Mouse (Mus musculus) CH12.LX (cell line): Measurements from ENCODE around the gene Gm10184. TPM values are rescaled to one million over a fixed set of nuclear protein-coding genes. Genes with fewer than 3 reads are reported as not detected.

Experiments
- DNase-seq: peaks from one replicate; pipeline ENCODE4 v3.0.0-alpha.2; 2013; ENCODE audit errors: extremely low read depth
- H3K27ac ChIP-seq: 2 replicates; pipeline ENCODE4 v1.5.1; 2012; ENCODE audit warnings: low read depth, mild to moderate bottlenecking, control low read depth, moderate library complexity; ENCODE audit not compliant: insufficient read depth
- H3K27me3 ChIP-seq: replicated peaks from 2 replicates; pipeline ENCODE3; 2012; ENCODE audit warnings: inconsistent platforms
- H3K36me3 ChIP-seq, 2 experiments: replicated peaks in 1 of 2; 2 replicates each; pipeline versions ENCODE3 to v1.6.1; 2012; ENCODE audit warnings: inconsistent platforms in 1 of 2, low read length in 1 of 2, mild to moderate bottlenecking in 1 of 2, mixed read lengths in 1 of 2, moderate library complexity in 1 of 2; ENCODE audit not compliant: control insufficient read depth in 1 of 2, insufficient read depth in 1 of 2
- H3K4me1 ChIP-seq, 2 experiments: 2 replicates each; pipeline ENCODE4 v1.6.1; 2012; ENCODE audit warnings: inconsistent platforms in 1 of 2, moderate library complexity in 1 of 2; ENCODE audit not compliant: insufficient read depth in 2 of 2, control insufficient read depth in 1 of 2
- H3K4me2 ChIP-seq: 2 replicates; pipeline ENCODE4 v1.6.1; 2012; ENCODE audit warnings: low read depth, mild to moderate bottlenecking, control low read depth; ENCODE audit not compliant: poor library complexity, insufficient read depth, severe bottlenecking
- H3K4me3 ChIP-seq, 3 experiments: fragments of 150-350 bp in 1 of 3; sonication (generic) in 1 of 3; replicated peaks in 1 of 3; 2 replicates each; pipeline versions ENCODE3 to v1.5.1; 2011 to 2012; ENCODE audit warnings: low read depth in 2 of 3, low read length in 2 of 3, mild to moderate bottlenecking in 2 of 3, moderate library complexity in 2 of 3, control low read depth in 1 of 3, improper control_type of control experiment in 1 of 3, inconsistent platforms in 1 of 3, mixed read lengths in 1 of 3; ENCODE audit not compliant: poor library complexity in 1 of 3
- H3K79me2 ChIP-seq: replicated peaks from 2 replicates; pipeline ENCODE4 v1.6.1; 2012; ENCODE audit warnings: mild to moderate bottlenecking, moderate library complexity; ENCODE audit not compliant: control insufficient read depth, poor library complexity, insufficient read depth, severe bottlenecking; ENCODE audit errors: extremely low read depth
- H3K9ac ChIP-seq: 2 replicates; pipeline ENCODE4 v1.6.1; 2012; ENCODE audit warnings: low read depth, mild to moderate bottlenecking, control low read depth, moderate library complexity; ENCODE audit not compliant: insufficient read depth
- H3K9me3 ChIP-seq: replicated peaks from 2 replicates; pipeline ENCODE3; 2012; ENCODE audit warnings: low read length, inconsistent platforms, mixed read lengths
- BHLHE40 ChIP-seq: IDR thresholded peaks from 2 replicates; pipeline ENCODE4 v1.6.1; 2011; ENCODE audit warnings: mild to moderate bottlenecking, low read depth, low read length, improper control_type of control experiment
- CHD1 ChIP-seq: IDR thresholded peaks from 2 replicates; pipeline ENCODE4 v1.6.1; 2012; ENCODE audit warnings: low read depth, low read length, improper control_type of control experiment, inconsistent platforms
- CTCF ChIP-seq, 2 experiments: IDR thresholded peaks in 1 of 2; conservative IDR thresholded peaks in 1 of 2; 2 replicates each; pipeline ENCODE4 v1.5.1; 2011 to 2012; ENCODE audit warnings: low read depth in 2 of 2, low read length in 2 of 2, improper control_type of control experiment in 1 of 2, inconsistent platforms in 1 of 2, mild to moderate bottlenecking in 1 of 2, moderate library complexity in 1 of 2
- ETS1 ChIP-seq: conservative IDR thresholded peaks from 2 replicates; pipeline ENCODE4 v1.6.1; 2012; ENCODE audit warnings: low read depth, mild to moderate bottlenecking, inconsistent platforms, low read length, improper control_type of control experiment, moderate library complexity
- HCFC1 ChIP-seq: IDR thresholded peaks from 2 replicates; pipeline ENCODE4 v1.6.1; 2012; ENCODE audit warnings: low read depth, mild to moderate bottlenecking, inconsistent platforms, low read length, improper control_type of control experiment
- JUN ChIP-seq: IDR thresholded peaks from 2 replicates; pipeline ENCODE4 v1.6.1; 2011; ENCODE audit warnings: low read depth, mild to moderate bottlenecking, low read length, improper control_type of control experiment, moderate library complexity; ENCODE audit not compliant: insufficient read depth
- KAT2A ChIP-seq: IDR thresholded peaks from 2 replicates; pipeline ENCODE4 v1.6.1; 2012; ENCODE audit warnings: low read length, improper control_type of control experiment, inconsistent platforms; ENCODE audit not compliant: insufficient replicate concordance
- MAFK ChIP-seq: IDR thresholded peaks from 2 replicates; pipeline ENCODE4 v1.6.1; 2011; ENCODE audit warnings: low read length, improper control_type of control experiment; ENCODE audit not compliant: insufficient replicate concordance
- MAX ChIP-seq: IDR thresholded peaks from 2 replicates; pipeline ENCODE4 v1.6.1; 2011; ENCODE audit warnings: low read length, improper control_type of control experiment
- MYC ChIP-seq: IDR thresholded peaks from 2 replicates; pipeline ENCODE4 v1.6.1; 2011; ENCODE audit warnings: low read depth, mild to moderate bottlenecking, improper control_type of control experiment, low read length
- NELFE ChIP-seq: IDR thresholded peaks from 2 replicates; pipeline ENCODE4 v1.6.1; 2011; ENCODE audit warnings: low read depth, low read length, improper control_type of control experiment
- NRF1 ChIP-seq: IDR thresholded peaks from 2 replicates; pipeline ENCODE4 v1.6.1; 2014; ENCODE audit warnings: low read depth, mild to moderate bottlenecking, inconsistent platforms, low read length, improper control_type of control experiment, moderate library complexity
- POLR2A ChIP-seq: IDR thresholded peaks from 2 replicates; pipeline ENCODE4 v1.6.1; 2011; ENCODE audit warnings: low read depth, mild to moderate bottlenecking, improper control_type of control experiment, low read length
- RAD21 ChIP-seq: IDR thresholded peaks from 2 replicates; pipeline ENCODE4 v1.6.1; 2011; ENCODE audit warnings: low read depth, mild to moderate bottlenecking, low read length, improper control_type of control experiment, moderate library complexity
- RCOR1 ChIP-seq: conservative IDR thresholded peaks from 2 replicates; pipeline ENCODE4 v1.6.1; 2012; ENCODE audit warnings: low read depth, mild to moderate bottlenecking, inconsistent platforms, low read length, improper control_type of control experiment
- SMC3 ChIP-seq: IDR thresholded peaks from 2 replicates; pipeline ENCODE4 v1.6.1; 2011; ENCODE audit warnings: low read depth, low read length, improper control_type of control experiment
- UBTF ChIP-seq: IDR thresholded peaks from 2 replicates; pipeline ENCODE4 v1.6.1; 2012; ENCODE audit warnings: low read depth, mild to moderate bottlenecking, inconsistent platforms, low read length, improper control_type of control experiment, moderate library complexity
- USF2 ChIP-seq: conservative IDR thresholded peaks from 2 replicates; pipeline ENCODE4 v1.6.1; 2011; ENCODE audit warnings: low read depth, low read length, improper control_type of control experiment
- ZKSCAN1 ChIP-seq: IDR thresholded peaks from 2 replicates; pipeline ENCODE4 v1.6.1; 2012; ENCODE audit warnings: low read depth, inconsistent platforms, low read length, improper control_type of control experiment, borderline replicate concordance
- ZMIZ1 ChIP-seq: IDR thresholded peaks from 2 replicates; pipeline ENCODE4 v1.6.1; 2012; ENCODE audit warnings: low read depth, mild to moderate bottlenecking, inconsistent platforms, low read length, improper control_type of control experiment
- ZNF384 ChIP-seq: IDR thresholded peaks from 2 replicates; pipeline ENCODE4 v1.6.1; 2012; ENCODE audit warnings: low read depth, low read length, improper control_type of control experiment, inconsistent platforms
- dilution Hi-C: fragments of 300-500 bp; cut with MboI; formaldehyde crosslinking; loops from 2 replicates; pipeline ENCODE4 v1.14.3; 2020; ENCODE audit warnings: low sequenced_read_pairs; ENCODE audit not compliant: extremely low pct_unique_long_range_greater_than_20kb, extremely low pct_ligation_motif_present
- in situ Hi-C: fragments of 300-500 bp; cut with MboI; formaldehyde crosslinking; loops from 3 replicates; pipeline ENCODE4 v1.14.3; 2019; ENCODE audit warnings: low sequenced_read_pairs, low pct_ligation_motif_present, low pct_unique_long_range_greater_than_20kb, mixed read lengths
- polyA plus RNA-seq: library from polyadenylated mRNA; unstranded; fragments of >175 nt; gene quantifications from 2 replicates; pipeline ENCODE4 v1.2.1, GENCODE M21; 2012; ENCODE audit warnings: low read depth; ENCODE audit not compliant: insufficient read length
- total RNA-seq, 2 experiments: library from RNA; depleted of rRNA; stranded (reverse); fragments of 300-350 nt in 1 of 2; fragments of >200 nt in 1 of 2; gene quantifications; 2 replicates each; pipeline ENCODE4 v1.2.3; 2012 to 2014

Gene Gm10184
- total RNA-seq (2012; rRNA removed) (43.5 and 46.8 TPM in 2 replicates), total RNA-seq (2014; rRNA removed) (307 and 371 TPM in 2 replicates), polyA plus RNA-seq (33.0 and 68.0 TPM in 2 replicates)

DNA sequence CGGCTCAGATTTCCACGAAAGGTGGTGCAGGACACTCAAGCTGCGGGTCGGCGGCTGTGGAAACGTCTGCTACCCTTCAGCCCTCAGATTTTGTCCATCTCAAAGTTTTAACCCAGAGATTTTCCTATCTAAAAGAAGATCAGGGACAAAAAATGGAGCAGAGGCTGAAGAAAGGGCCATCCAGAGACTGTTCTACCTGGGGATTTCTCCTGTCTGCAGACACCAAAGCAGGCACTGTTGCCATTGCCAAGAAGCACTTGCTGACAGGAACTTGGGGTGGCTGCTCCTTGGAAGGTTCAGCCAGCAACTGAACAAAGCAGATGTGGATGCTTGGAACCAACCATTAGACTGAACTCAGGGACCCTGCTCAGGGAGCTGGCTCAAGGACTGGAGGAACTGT is at the start of gene Gm10184:
Gene Gm10184, minus strand, starts transcription at position 101 of the 400 bp plus-strand sequence.
- H3K79me2 ChIP-seq: no peaks in the 10 kb centered on the region

DNA sequence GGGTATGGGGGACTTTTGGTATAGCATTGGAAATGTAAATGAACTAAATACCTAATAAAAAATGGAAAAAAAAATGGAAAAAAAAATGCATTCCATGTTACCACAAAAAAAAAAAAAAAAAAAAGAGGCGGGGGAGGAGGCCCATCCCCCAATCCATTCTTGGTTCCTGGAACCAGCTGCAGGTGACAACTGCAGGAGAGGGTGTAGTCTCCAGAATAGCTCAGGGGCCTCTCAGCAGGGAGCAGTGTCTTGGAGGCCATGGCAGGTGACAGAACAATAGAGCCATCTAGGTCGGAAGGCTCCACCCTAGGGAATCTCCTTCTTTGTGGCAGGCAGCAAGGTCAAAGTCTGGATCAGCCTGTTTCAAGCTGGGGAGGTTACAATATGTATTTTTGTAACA is 23.7 kb upstream of the Gm10184 start:
- H3K9ac ChIP-seq: no peak overlapping the region
- no peak overlapping the region for H3K27ac ChIP-seq
- H3K4me1 ChIP-seq: no peaks in the 10 kb centered on the region
- H3K4me3 ChIP-seq: no peak overlapping the region
- dilution Hi-C loops (no loop called here), in situ Hi-C loops (no loop called here)
- no peak for TF ChIP-seq RAD21
- TF ChIP-seq ZKSCAN1: no peak
- no peak for TF ChIP-seq RCOR1
- TF ChIP-seq NELFE: no peak
- no peak for TF ChIP-seq KAT2A
- TF ChIP-seq MYC: no peak
- no peak for TF ChIP-seq UBTF
- H3K27me3 ChIP-seq: no peaks in the 10 kb centered on the region
- H3K4me2 ChIP-seq: no peak overlapping the region
- no peaks in the 10 kb centered on the region for H3K36me3 ChIP-seq
- peaks cover 7% of the 10 kb centered on the region for H3K9me3 ChIP-seq
- H3K79me2 ChIP-seq: no peaks in the 10 kb centered on the region
- no peak for DNase-seq

More for the DNA sequence above, at the start of gene Gm10184:
- no peaks in the 10 kb centered on the region for H3K4me1 ChIP-seq
- no peak within 1 kb of the TSS for H3K4me3 ChIP-seq
- H3K27ac ChIP-seq: no peak within 1 kb of the TSS
- TF ChIP-seq ZNF384 (no peak), JUN (no peak), CHD1 (no peak), ETS1 (no peak), HCFC1 (no peak), POLR2A (no peak), NRF1 (no peak), MAFK (no peak), CTCF (conservative IDR thresholded peaks at IDR 0.05 in 1 of 2, IDR thresholded peaks at IDR 0.05 in 1 of 2; ENCODE audit: low read depth in 2 of 2, low read length in 2 of 2) (no peak), MAX (no peak), NELFE (no peak), ZMIZ1 (no peak), SMC3 (no peak), USF2 (no peak), BHLHE40 (no peak), RAD21 (no peak)
- TF ChIP-seq, all 38 proteins: peak for 0
- in situ Hi-C loops: no loop called here
- H3K9me3 ChIP-seq: peaks cover 18% of the 10 kb centered on the region
- DNase-seq: no peak
- H3K4me2 ChIP-seq: no peak within 1 kb of the TSS
- H3K27me3 ChIP-seq: no peaks in the 10 kb centered on the region
- H3K9ac ChIP-seq: no peak within 1 kb of the TSS
- dilution Hi-C loops: no loop called here
- no peaks in the 10 kb centered on the region for H3K36me3 ChIP-seq
